Mouse (Mus musculus): ENCODE results near the gene Eif4g3.
A peak's percentile ranks its signal among the peaks of the same experiment; 100 is the strongest.

Gene Eif4g3

GRCm38 (mm10) chr4:138172686-138173085 is 179.9 kb downstream of the Eif4g3 start:
- no peak for DNase-seq

GRCm38 (mm10) chr4:138179391-138179790 is 186.6 kb downstream of the Eif4g3 start:
- no peak for DNase-seq

- DNase-seq: no peak
Observed at GRCm38 (mm10) chr4:138180719-138181118, 187.9 kb downstream of the Eif4g3 start.

GRCm38 (mm10) chr4:138184056-138184455 is 191.2 kb downstream of the Eif4g3 start:
- no peak for DNase-seq

- no peak for DNase-seq
Observed at GRCm38 (mm10) chr4:138184573-138184981, 191.8 kb downstream of the Eif4g3 start.

GRCm38 (mm10) chr4:138185961-138186360 is 193.1 kb downstream of the Eif4g3 start:
- no peak for DNase-seq

GRCm38 (mm10) chr4:138187995-138188394 is 195.2 kb downstream of the Eif4g3 start:
- no peak for DNase-seq

- no peak for DNase-seq
Observed at GRCm38 (mm10) chr4:138192561-138192960, 199.7 kb downstream of the Eif4g3 start.

- DNase-seq: no peak
Observed at GRCm38 (mm10) chr4:138200769-138201168, 207.9 kb downstream of the Eif4g3 start.

GRCm38 (mm10) chr4:138201696-138202095 is 208.9 kb downstream of the Eif4g3 start:
- DNase-seq: no peak

GRCm38 (mm10) chr4:138210116-138210515 is 217.3 kb downstream of the Eif4g3 start:
- DNase-seq: no peak

GRCm38 (mm10) chr4:138213861-138214260 is 221.0 kb downstream of the Eif4g3 start:
- no peak for DNase-seq

- no peak for DNase-seq
Observed at GRCm38 (mm10) chr4:138215671-138216199, 222.9 kb downstream of the Eif4g3 start.

- peak; percentile 89 for DNase-seq
Observed at GRCm38 (mm10) chr4:138216200-138216890, 223.5 kb downstream of the Eif4g3 start, which contains the start of gene Hp1bp3. Gene Hp1bp3, plus strand, starts transcription at chr4:138216296.

- DNase-seq: peak; percentile 99
Observed at GRCm38 (mm10) chr4:138216891-138217392, 224.1 kb downstream of the Eif4g3 start.

GRCm38 (mm10) chr4:138217441-138217840 is 224.6 kb downstream of the Eif4g3 start:
- no peak for DNase-seq

GRCm38 (mm10) chr4:138217951-138218685 is 225.3 kb downstream of the Eif4g3 start:
- DNase-seq: no peak

- no peak for DNase-seq
Observed at GRCm38 (mm10) chr4:138219331-138219730, 226.5 kb downstream of the Eif4g3 start.

- no peak for DNase-seq
Observed at GRCm38 (mm10) chr4:138220761-138221160, 227.9 kb downstream of the Eif4g3 start.

GRCm38 (mm10) chr4:138221406-138221805 is 228.6 kb downstream of the Eif4g3 start:
- DNase-seq: no peak

GRCm38 (mm10) chr4:138222396-138222795 is 229.6 kb downstream of the Eif4g3 start:
- DNase-seq: peak; percentile 54

GRCm38 (mm10) chr4:138223623-138224022 is 230.8 kb downstream of the Eif4g3 start:
- DNase-seq: no peak

- DNase-seq: no peak
Observed at GRCm38 (mm10) chr4:138246756-138247665, 254.2 kb downstream of the Eif4g3 start.

Data from thymus, postnatal 14 days (tissue).